Mouse (Mus musculus) G1E (cell line): ENCODE data around the gene Psmb9.

Experiments used
- CTCF ChIP-seq: IDR thresholded peaks from 2 replicates; pipeline ENCODE4 v1.5.1; 2012; ENCODE audit warnings: low read depth, low read length, inconsistent platforms, mixed read lengths
- GATA1 ChIP-seq: IDR thresholded peaks from 2 replicates; pipeline ENCODE4 v1.6.1; 2012; ENCODE audit warnings: borderline replicate concordance, low read length, inconsistent platforms, mixed read lengths
- GATA2 ChIP-seq: IDR thresholded peaks from 2 replicates; pipeline ENCODE4 v1.6.1; 2012; ENCODE audit warnings: low read depth, low read length, inconsistent platforms, borderline replicate concordance

GRCm38 (mm10) chr17:34165033-34165730 lies 22.4 kb downstream of the Psmb9 start:
- TF ChIP-seq CTCF (no peak), GATA2 (no peak), GATA1 (no peak)
